Mouse (Mus musculus) c-Kit-positive CD71-positive TER-119-positive erythroid progenitor cells, embryonic 14.5 days (primary cell): Measurements from ENCODE around the gene Bag3.
A peak's percentile ranks its signal among the peaks of the same experiment; 100 is the strongest.

ENCODE experiments used
- DNase-seq: peaks from one replicate; pipeline ENCODE4 v3.0.0-alpha.2; 2013; ENCODE audit warnings: low spot score

Bag3 gene

DNA sequence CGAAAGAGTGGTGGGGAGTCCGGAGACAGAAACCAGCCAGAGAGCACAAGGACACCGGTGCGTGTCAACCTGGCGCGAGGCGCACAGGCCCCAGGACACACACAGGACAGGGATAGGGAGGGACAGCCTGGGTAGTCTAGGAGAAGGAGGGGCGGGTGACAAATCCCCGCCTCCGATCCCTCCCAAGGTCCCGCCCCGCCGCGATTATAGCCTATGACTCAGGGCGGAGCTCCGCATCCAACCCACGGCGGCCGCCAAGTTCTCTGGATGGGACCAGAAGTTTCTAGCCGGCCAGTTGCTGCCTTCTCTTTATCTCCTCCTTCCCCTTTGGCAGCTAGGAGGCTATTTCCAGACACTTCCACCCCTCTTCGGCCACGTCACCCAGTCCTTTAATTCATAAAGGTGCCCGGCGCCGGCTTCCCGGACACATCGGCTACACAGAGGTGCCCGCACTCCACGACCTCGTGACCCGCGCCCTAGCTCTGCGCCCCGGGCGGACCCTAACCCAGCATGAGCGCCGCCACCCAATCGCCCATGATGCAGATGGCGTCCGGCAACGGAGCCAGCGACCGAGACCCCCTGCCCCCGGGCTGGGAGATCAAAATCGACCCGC, at the start of gene Bag3:
Gene Bag3, plus strand, starts transcription at position 268 of the 613 bp plus-strand sequence.
- peak; percentile 94 for DNase-seq

DNA sequence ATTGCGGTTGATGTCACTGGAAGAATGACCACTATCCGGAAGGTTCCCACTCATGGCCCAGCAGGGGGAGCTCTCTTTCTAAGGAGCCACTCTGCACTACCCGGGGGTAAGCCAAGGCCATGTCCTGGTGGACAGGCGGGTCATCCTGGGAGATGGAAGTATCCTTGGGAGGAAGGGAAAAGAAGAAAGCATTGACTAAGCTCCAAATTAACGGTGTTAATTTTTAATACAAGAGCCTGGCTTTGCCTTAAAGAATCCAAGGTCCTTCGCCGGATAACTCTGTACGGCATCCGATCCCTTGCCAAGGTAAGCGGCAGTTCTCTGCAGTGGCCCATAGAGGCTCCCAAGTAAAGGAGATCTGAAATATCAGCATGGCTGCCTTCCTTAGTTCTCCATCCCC, 49.1 kb upstream of the Bag3 start:
- DNase-seq, result no peak

DNA sequence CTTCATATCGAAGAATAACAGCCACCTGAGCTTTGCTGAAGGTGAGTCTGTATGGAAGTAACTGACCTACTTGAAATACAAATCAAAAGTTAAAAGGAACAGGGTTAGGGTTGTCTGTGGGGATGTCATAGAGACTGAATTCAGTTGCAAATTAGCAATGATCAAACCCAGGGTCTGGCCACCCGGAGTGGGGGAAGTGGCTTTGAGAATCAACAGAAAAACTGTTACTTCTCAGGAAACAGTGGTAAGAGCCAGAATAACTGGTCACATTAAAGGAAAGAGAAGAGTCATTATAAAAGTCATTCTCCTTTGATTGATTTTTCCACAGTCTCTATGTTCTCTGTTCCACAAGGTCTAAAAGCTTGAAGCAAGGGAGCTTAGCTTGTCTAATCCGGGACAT, 34.4 kb upstream of the Bag3 start:
- no peak for DNase-seq

DNA sequence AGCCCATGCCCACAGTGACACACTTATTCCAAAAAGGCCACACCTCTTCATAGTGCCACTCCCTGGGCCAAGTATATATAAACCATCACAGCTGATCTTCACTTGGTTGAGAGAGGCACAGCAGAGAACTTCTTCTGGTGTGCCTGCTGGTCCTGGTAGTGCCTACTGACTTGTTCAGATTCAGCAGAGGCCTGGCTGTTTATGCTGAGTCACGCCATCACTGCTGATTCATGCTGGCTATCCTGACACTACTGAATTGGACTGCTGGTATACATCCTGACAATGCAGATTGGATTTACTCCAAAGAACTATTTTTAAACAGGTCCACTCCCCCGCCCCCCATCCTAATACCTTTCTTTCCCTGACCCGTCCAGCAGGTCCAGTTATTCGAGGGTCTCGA, 28.9 kb upstream of the Bag3 start:
- DNase-seq, result peak; percentile 45

DNA sequence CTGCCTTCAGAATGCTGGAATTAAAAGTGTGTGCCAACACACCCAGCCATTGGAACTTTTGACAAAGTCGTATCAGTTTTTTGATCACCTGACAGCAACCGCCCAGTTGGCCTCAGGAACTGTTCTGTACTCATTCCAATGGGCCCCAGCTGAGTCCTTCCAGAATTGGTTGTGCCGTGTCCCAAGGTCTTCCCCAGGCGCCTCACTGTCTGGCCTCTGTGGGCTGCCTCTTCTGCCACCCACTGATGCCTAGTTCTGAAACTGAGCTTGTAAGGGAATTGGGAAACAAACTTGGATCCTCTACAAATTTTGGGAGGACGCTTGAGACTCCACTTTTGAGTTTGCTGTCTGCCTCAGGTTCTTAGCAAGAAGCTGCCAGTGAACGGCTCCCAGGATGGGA, 23.6 kb upstream of the Bag3 start:
- no peak for DNase-seq

DNA sequence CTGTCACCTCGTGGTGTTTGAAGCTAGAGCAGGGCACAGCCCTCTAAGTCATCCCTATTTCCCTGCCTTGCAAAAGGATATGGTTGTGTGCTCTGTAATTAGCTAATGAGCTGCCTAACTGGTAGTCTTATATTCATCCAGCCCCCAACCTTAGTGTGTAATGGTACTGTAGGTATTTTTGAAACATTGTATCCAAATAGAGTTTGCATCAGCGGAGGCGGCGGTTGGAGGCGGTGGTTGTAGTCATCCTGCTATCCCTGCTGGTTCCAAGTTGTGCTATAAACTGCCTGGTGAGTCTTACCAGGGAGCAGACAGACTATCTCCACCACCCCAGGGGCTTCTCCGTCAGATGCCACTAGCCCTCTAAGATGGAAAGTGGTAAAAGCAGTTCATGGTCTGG, 19.3 kb upstream of the Bag3 start:
- DNase-seq, result no peak

DNA sequence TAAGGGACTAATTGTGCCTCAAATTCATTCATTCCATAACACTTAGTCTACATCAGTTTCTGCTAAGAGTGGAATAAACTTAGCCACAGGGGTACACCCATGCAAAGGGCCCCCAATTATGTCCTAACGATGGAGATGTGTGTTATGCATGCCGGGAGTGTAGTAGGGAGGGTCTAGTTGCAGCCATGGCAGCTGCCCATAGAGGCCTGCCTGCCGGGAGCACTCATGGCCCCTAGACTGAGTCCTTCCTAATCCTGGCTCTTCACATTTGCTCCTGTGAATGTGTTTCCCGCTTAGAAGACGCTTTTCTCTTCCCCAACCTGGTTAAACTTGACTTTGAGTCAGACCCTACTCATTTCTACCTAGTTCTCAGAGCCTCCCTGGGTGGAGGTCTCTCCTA, 11.5 kb upstream of the Bag3 start:
- DNase-seq, result no peak

DNA sequence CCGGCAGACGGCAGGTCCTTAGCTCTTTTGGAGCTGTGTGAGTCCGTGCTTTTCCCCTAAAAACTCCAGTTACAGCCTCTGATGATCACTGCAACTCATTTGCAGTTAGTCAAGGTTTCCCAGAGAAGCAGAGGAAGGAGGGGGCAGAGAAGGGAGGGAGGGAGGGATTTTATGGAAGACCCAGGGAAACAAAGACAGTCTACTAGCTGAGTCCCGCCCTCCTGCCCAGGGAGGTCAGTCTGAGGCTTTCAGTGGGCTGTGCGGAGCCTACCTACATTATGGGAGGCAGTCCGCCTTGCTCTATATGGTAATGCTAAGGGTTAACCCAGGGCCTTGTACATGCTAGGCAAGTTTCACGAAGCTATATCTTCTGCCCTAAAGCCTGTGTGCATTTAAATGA, 9.9 kb upstream of the Bag3 start:
- DNase-seq, result no peak

DNA sequence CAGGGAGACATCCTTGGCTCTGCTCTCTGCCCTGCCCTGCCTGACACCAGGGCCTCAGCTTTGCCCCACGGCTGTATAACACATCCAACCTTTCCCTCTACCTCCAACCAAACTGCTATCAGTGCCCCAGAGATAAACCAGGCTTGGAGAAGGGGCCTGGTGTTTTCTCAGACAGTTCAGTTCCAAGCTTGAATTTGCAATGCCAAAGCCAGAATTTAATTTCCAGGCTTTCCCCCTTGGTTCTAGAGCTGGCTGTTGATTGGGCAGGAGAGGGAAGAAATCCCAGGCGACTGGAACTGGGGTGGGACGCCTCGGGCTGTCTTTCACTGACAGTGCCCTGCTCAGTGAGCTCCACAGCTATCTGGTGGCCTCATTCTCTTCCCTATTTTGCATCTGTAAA, 9.1 kb upstream of the Bag3 start:
- no peak for DNase-seq

DNA sequence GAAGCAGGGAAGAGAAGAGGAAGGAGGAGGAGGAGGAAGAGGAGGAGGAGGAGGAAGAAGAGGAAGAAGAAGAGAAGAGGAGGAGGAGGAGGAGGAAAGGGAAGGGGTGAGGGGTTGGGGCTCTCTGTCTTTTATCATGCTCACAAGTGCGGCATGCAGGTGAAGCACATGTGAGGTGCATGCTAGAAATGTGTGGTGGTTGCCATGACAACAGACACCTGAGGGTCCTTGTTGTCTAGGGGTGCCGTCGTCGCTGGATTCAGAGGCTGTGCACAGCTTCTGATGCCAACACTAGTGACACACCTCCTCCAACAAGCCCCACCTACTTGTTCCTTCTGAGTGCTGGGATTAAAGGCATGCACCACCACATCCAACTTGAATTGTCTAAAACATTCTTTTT, 7.1 kb upstream of the Bag3 start:
- no peak for DNase-seq

DNA sequence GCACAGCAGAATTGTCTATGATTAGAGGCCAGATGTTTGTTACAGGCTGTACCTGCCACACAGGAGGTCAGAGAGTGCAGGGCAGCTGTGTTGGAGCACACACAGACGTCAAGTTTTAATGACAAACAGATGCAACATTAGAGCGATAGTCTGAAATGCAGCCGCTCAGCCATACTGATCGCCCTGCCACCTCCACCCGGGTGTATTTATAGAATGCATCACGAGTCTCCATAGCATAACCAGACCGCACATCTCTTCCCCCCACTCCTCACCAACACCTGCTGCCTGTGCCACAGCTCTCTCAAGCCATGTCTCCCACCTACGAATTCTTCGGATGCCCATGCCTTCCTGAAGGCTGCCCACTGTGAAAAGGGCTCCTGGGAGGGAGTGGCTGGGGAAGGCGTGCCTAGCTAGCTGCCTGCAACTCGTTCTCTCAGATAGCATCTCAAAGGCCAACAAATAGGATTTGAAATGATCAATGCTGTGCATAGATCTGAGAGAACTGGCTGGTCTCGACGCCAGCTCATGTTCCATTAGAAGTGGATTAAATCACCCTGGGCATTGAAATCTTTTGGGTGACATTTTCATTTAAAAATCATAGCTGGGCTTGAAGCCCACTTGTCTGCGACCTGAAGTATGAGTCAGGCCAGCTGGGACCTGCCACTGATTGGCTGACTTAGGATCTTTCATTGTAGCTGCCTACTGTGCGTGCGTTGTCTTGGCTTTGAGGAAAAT, 3.9 kb upstream of the Bag3 start:
- no peak for DNase-seq

DNA sequence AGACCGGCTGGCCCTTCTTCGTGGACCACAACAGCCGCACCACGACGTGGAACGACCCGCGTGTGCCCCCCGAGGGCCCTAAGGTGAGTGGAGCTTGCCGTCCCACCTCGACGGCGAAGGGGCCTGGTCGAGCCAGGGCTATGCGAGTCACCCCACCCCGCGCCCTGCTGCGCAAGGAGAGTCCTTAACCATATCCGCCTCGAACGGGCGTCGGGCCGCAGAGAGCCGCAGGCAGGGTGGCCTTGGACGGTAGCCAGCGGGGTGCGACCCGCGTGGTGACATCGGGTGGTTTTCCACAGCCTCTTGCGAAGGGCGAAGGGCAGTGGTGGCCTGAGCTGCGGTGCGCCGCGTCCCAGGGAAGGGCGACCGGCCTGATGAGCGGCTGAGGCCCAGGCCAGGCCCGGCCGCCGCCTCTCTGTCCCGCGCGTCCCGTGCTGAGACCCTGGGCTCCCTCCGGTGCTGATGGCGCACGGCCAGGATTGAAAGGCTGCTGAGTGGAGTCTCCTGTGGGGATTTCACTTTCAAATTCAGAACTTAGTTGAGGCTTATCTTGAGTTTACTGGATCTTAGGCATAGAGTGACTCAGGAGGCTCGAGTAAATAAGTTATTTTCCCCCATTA, 656 bp downstream of the Bag3 start:
- peak; percentile 54 for DNase-seq

DNA sequence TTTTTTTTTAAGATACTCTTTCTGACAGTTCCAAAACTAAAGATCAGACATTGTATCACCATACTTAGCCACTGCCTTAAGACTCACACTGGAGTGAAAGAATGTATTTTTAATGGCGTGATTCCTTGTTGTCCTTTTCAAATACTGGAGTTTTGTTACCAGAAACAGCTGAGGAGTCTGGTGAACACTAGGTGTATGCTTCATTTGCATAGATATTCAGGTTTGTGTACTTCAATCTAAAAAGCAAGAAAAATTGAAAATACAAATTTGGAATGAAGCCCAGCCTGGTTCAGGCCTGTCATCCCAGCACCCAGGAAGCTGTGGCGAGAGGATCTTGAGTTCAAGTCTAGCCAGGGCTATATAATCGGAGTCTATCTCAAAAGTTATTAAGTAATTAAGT, 1.2 kb downstream of the Bag3 start:
- DNase-seq, result no peak

DNA sequence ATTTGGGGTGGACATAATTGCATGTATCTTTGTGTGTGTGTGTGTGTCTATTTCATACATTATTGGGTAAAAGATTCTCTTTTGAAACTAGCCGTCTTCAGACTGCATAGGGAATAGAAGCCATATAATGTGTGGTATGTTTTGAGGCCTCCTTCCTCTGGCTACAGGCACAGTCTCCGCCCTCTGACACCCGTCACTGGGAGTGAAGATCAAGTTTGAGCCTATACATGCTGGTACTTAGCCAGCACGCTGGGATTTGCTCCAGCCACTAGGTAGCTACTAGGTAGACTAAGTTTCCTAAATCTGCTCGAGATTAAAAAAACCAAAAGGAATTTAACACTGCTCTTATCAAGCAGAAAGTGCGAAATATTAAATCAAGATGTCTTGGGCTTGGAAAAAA, 3.2 kb downstream of the Bag3 start:
- DNase-seq, result peak; percentile 25

DNA sequence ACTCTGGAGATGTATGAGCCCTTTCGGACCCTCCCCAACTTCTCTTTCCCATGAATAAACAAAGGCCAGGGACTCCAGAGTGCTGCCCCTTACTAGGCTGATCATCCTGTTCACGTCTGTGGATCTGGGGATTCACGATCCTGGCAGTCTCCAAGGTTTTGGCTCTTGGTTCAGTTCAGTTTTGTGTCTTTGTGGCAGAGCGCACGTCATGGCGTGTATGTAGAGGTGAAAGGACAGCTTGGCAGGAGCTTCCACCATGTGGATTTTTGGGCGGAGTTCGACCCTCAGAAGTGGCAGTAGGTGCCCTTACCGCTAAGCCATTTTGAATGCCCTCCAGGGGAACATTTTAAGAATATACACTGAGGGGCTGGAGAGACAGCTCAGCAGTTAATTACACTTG, 5.2 kb downstream of the Bag3 start:
- no peak for DNase-seq

DNA sequence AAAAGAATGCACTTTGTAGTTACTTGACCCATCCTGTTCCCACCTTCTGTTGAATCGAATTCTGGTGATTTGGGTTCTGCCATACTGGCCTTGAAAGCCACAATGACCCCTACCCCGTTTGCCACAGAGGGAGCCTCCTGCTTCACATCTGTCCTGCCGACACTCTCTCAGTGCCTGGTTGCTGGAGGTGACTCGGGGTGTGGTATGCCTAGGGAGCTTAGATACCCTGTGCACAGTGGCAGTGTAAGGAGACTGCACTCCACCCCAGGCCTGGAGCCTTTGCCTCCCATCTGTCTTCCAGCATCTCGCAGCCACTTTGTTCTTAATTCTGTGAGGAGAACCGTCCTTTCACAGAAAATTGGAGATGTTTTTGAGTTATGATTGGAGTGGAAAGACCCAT, 5.7 kb downstream of the Bag3 start:
- no peak for DNase-seq

DNA sequence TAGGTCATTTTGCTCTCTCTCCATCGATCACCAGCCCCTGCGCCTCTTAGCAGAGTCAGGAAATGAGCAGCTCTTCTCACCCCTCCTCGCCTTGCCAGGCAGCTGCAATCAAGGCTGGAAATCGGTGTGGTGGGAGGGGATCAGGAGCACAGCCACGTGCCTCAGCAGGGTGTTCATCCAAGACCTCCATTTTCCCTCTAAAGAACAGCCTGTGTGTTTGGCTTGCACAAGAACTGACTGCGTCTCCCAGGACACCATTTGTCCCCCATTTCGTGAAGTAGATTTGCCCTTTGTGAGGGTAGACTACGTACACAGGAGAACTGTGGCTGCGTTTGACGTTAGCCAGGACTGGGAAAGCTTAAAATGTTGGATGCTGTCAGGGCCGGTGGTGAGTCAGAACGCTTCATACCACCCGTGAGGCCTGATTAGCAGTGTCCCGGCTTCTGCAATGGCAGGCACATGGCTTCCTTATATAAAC, 6.2 kb downstream of the Bag3 start:
- DNase-seq, result no peak

DNA sequence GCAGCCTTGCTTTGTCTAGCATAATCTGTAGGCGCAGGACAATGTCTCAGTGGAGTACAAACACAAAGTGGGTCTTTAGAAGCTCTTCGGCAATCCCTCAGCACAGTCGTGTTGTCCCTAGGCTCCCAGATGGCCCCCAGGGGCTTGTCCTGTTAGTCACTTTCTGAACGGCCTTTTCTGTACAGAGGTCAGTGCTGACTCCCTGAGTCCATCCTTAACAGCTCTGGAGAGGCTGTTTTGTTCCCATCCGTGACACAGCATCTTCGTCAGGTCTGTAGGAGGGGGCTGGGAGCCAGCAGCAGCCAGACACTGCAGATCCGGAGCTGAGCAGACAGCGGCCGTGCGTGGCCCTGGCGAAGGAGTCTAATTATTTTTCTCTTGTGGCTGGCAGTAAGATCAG, 7.6 kb downstream of the Bag3 start:
- no peak for DNase-seq

DNA sequence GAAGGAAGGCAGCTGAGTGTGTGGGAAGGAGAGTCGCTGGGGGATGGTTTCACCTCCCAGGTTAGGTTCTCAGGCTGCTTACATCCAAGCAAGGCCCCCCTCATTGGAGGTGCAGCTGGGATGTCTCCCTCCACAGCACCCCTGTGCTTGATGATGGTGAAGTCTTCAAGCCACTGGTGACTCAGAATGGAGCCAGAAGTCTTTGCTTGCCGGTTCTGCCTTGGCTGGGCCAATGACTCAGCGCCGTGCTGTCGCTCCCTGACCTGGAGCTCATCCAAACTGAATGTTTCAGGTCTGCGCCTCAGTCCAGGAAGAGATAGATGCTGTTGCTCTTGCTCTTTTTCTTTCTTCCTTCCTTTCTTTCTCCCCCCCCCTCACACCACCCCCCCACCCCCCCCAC, 8.5 kb downstream of the Bag3 start:
- no peak for DNase-seq

DNA sequence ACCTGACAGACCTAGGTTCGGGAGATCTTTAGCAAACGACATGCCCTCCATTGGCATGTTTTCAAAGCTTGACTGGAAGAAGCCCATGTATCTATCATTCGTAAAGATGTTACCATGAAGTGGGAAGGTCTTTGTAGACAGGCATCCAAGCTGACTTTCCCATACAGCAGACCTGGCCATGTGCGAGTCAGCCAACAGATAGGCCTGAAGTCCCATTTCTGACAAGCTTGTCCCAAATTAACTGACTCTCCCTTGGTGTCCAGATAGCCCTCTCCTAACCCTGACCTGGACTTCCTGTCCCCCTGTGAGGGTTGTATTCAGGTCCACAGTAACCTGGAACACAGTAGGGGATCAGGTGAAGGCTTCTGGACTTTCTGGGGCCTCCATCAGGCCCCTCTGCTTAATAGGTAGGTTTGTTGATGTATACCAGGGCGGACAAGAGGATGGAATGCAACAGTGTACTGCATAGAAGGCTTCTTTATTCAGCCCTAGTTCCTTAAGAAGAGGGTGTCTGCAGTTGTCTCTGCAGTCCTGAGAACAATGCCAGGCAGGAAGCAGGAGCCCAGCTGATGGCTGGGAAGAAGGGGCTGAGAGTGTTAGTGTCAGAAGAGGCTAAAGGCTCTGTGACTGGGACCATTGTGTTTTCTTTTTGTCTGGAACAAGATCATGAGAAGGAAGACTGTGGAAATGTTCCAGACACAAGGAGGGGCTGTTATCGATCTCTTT, 9.2 kb downstream of the Bag3 start:
- no peak for DNase-seq

DNA sequence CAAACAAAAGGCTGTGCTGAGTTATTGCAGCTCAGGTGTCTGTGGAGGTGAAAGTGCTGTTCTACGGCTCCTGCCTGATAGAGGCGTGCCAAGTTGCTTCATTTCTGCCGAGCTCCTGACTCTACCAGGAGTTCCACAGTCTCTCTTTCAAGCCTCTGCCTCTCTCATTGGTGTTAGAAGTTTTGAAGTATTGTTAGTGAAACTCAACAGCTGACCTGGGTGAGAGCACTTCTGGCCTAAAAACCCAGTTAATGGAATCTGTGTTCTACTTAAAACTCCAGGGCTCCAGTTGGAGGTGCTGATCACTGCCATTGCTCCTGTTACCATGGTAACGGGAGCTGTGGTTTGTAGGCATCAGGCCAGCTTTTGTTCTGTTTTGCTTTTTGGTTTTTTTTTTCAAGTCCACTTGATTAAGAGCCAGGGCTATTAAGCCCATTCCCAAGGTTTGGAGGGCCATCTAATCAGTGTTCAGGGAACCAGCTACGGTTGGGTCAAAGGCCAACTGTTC, 11.6 kb downstream of the Bag3 start:
- DNase-seq, result no peak

DNA sequence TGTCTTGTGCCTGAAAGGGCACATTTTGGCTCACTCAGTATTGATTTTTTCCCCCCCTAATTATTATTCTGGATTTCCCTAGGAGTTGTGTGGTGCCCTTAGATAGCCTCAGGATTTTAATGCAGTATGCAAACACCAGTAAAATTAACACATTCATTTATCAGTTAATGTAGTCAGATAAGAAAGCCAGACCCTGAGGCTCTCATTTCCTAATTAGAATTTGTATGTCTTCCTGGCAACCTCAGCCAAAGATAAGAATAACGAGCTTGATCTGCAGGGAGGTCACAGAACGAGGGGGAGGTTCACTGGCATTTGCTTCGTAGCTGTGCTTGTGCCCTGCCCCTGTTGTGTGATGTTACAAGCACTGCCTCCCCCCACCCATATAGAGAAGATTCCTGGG, 12.7 kb downstream of the Bag3 start:
- no peak for DNase-seq

DNA sequence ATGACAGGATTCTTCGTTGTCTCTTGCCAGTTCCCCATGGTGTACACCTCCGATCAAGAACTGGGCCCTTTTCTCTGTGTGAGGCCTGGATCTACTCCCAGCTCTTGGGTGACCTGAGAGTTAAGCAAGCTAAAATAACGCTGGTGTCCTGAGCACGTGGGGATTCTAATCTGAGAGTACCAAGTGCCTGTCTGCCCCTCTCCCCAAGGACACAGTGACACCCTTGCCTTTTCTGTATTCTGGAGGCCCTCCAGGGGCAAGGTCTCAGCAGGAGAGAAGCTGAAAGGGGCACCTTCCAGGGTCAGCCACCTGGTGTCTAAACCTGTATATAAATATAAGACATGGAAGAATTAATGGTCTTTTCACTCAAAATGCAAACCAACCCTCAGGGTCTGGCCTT, 14.3 kb downstream of the Bag3 start:
- no peak for DNase-seq
